Mouse (Mus musculus): ENCODE measurements around the gene Add1.

The Add1 gene

DNA sequence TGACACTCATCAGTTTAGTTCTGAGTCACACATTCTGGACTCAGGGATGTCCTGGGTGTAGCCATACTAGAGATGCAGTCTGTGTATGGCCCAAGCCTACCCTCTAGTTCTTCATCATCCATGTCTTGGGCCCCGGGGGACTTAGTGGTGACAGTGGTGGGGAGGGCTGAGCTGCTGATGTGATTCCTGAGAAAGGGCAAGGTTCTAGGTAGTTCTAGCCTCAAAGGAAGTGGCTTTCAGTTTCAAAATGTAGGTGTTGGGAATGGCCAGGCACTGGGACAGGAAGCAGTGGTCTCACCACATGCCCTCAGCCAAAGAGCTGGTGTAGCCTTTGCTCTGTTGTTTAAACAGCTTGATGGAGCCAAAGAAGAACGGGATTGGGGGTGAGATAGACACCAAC lies 34.3 kb upstream of the Add1 start:
- ChIA-PET POLR2A (interaction anchor here in 3 of 4 experiments (0.8 to 2.6 kb wide), 20 partner anchors 10 to 370 kb away, joined by 3 to 16 read pairs (median 4); partner anchors contain the start of genes Grk4 (in 2 of the 3), Nop14 (in 2 of the 3), Add1 (in 1 of the 3) and Haus3 (in 1 of the 3)), CTCF (interaction anchor here (0.5 to 1.8 kb wide), 44 partner anchors 8 to 1182 kb away, joined by 3 to 15 read pairs (median 4); partner anchors contain the start of genes Grk4 (in 3 of the 4), Mfsd10 (in 2 of the 4), Add1 (in 1 of the 4) and Nop14 (in 1 of the 4))

DNA sequence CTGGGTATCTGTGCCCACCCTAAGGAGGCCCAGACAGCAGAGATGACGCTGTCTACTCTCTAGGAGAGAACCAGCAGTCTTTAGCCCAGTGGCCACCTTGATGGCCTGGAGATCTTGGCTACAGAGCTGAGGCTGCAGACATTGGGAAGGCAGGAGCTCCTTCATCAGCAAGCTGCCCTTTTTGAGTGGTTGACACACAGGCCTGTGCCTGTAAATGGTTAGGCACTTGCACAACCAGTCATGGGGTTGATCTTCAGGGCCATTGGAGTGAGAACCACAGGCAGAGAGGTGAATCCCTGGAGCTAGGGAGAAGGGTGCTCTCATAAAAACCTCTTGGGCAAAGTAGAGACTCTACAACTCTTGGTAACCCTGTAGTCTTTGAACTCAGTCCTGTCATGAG lies 31.3 kb upstream of the Add1 start:
- CTCF ChIA-PET = interaction anchor here in 3 of 4 experiments (0.5 to 2.4 kb wide), 5 partner anchors 92 to 865 kb away, joined by 3 to 8 read pairs (median 5); no protein-coding TSS in a partner anchor

DNA sequence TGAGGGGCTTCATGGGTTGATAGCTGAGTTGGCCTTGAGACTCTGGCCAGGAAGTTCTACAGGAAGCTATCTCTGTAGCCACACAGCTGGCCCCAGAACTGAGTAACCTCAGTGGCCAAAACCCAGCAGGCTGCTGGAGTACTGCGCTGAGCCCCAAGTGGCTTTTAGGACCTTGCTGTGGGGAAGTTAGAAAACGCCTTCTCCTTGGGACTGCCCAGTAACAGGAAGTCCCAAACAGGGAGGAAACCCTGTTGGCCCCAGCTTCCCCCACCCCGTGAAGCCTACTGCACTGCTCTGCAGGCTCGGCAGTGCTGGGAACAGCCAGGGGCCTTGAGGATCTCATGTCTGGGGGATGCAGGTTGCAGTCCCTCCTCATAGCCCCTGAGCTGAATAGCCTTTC lies 30.4 kb upstream of the Add1 start:
- CTCF ChIA-PET = interaction anchor here in 1 of 4 experiments (2.4 kb wide), 1 partner anchor 100 kb away, joined by 8 read pairs; no protein-coding TSS in a partner anchor
- POLR2A ChIA-PET = interaction anchor here in 3 of 4 experiments (0.6 to 2.2 kb wide), 8 partner anchors 28 to 93 kb away, joined by 3 to 10 read pairs (median 4); partner anchors contain the start of genes Mfsd10 (in 2 of the 3), Add1 (in 1 of the 3) and Tnip2 (in 1 of the 3)

More for the DNA sequence above, 31.3 kb upstream of the Add1 start:
- POLR2A ChIA-PET = interaction anchor here in 3 of 4 experiments (0.6 to 2.2 kb wide), 8 partner anchors 8 to 117 kb away, joined by 3 to 8 read pairs (median 6); partner anchors contain the start of genes Mfsd10 (in 3 of the 3), Add1 (in 1 of the 3), Grk4 (in 1 of the 3) and Nop14 (in 1 of the 3)

DNA sequence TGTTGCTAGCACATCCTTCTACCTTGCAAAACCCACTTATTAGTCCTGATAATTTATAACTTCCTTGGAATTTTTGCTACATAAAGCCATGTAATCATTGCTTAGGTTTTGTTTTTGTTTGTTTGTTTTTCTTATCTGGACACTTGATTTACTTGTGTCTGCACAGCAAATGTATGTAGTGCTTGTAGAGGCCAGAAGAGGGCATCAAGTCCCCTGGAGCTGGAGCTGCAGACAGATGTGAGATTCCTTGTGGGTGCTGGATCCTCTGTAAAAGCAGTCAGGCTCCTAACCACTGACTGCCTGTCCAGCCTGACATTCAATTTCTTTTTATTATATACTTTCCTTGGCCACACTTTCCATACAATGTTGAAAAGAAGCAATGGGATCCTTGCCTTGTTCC lies 26.1 kb upstream of the Add1 start:
- ChIA-PET CTCF (interaction anchor here (0.5 to 5.1 kb wide), 36 partner anchors 8 to 1866 kb away, joined by 3 to 46 read pairs (median 4); partner anchors contain the start of genes Grk4 (in 2 of the 4), Nop14 (in 2 of the 4) and Mfsd10 (in 1 of the 4)), POLR2A (interaction anchor here (0.8 to 3.3 kb wide), 15 partner anchors 22 to 360 kb away, joined by 3 to 12 read pairs (median 3); partner anchors contain the start of genes Nop14 (in 4 of the 4), Grk4 (in 3 of the 4), Add1 (in 1 of the 4) and Mfsd10 (in 1 of the 4))

DNA sequence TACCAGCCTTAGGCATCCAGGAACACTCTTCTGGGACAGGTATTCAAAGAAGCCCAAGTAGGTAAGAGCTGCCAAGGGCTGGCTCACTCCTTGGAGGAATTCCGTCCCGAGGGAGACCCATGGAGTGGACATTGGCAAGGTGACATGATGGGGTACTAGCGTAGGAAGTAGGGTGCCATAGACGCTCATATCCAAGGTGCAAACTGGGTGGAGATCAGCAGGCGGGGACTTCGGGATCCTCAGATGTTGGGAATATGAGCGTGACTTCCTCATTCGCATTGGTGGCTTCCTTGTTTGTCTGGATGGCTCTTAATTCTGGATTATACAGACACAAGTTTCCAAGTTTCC lies 24.4 kb upstream of the Add1 start:
- ChIA-PET CTCF (interaction anchor here (0.6 to 5.1 kb wide), 11 partner anchors 10 to 111 kb away, joined by 3 to 46 read pairs (median 5); partner anchors contain the start of genes Grk4 (in 1 of the 4) and Nop14 (in 1 of the 4)), POLR2A (interaction anchor here in 3 of 4 experiments (0.9 to 3.3 kb wide), 7 partner anchors 10 to 111 kb away, joined by 3 to 12 read pairs (median 4); partner anchors contain the start of genes Grk4 (in 3 of the 3), Nop14 (in 2 of the 3) and Mfsd10 (in 1 of the 3))

DNA sequence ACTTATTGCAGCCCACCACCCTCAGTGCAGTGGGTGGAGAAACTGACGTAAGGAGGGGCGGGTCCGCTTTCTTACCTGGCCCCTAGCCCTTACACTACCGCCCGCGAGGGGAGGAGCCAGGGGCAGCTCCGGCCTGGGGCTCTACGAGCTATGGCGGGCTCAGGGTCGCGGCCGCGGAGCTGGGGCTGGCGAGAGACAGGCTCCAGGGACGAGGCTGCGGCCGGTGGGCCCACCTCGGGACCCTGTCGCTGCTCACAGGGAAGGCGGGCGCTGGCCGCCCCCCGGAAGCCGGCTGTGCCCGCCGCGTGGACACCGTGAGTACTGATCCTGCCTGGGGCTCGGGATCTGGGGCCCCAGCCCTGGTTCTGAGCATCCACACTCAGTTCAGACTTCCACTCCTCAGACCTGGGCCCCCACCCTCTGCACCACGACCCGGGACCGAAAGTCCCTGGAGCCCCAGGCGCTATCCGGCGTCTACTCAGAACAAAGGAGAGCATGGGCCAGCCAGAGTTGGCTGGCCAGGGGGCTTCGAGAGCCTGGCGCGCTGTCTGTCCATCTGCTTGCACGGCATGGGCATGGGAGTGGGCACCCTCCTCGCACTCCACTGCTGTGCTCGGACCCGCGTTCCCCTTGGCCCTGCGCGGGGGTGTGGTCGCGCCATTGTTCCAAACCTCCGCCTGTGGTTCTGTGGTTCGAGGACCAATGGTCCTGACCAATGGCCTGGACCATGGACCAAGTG lies 23.8 kb upstream of the Add1 start:
- ChIA-PET CTCF (interaction anchor here (0.6 to 5.1 kb wide), 11 partner anchors 11 to 110 kb away, joined by 3 to 46 read pairs (median 5); partner anchors contain the start of genes Grk4 (in 1 of the 4) and Nop14 (in 1 of the 4)), POLR2A (interaction anchor here in 3 of 4 experiments (1.0 to 3.3 kb wide), 5 partner anchors 33 to 111 kb away, joined by 3 to 12 read pairs (median 6); partner anchors contain the start of genes Grk4 (in 3 of the 3), Nop14 (in 3 of the 3) and Mfsd10 (in 1 of the 3))

DNA sequence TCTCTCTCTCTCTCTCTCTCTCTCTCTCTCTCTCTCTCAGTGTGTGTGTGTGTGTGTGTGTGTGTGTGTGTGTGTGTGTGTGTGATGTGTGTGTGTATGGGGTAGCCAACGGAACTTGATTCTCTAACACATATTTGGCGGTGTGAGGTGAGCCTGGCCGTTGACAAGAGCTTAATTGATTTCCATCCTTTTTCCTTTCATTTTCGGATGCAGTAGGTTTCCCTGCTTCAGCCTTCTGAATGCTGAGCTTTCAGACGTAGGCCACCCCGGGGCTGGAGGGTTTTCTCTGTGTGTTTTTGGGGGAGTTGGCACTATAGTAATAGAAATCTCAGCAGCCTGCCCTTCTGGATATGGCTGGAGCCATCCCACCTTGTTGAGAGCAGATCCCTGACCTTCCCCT lies 23.2 kb upstream of the Add1 start:
- ChIA-PET CTCF (interaction anchor here in 3 of 4 experiments (0.6 to 2.3 kb wide), 4 partner anchors 11 to 958 kb away, joined by 3 to 12 read pairs (median 6); no protein-coding TSS in a partner anchor), POLR2A (interaction anchor here in 3 of 4 experiments (0.6 to 1.6 kb wide), 7 partner anchors 8 to 110 kb away, joined by 3 to 8 read pairs (median 4); partner anchors contain the start of genes Grk4 (in 2 of the 3), Nop14 (in 2 of the 3) and Mfsd10 (in 1 of the 3))

DNA sequence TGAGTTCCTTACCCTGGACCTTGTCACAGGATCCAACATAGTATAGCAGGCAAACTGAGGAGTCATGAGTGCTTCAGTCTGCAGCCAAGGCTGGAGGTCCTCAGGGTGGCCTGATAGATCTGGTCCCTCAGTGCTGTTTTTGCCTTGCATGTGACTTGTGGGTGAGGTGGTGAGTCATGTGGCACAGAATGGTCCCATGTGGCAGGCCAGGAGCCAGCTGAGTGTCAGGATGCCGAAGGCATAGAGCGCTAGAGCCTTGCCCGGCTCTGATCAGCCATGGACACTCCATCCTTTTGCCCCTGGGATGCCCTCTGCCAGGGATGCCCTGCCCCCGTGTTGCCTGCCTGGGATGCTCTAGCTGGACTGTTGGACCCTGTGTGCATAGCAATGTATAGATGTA lies 21.6 kb upstream of the Add1 start:
- CTCF ChIA-PET = interaction anchor here in 1 of 4 experiments (0.9 kb wide), 1 partner anchor 91 kb away, joined by 3 read pairs; no protein-coding TSS in a partner anchor
- POLR2A ChIA-PET = interaction anchor here in 1 of 4 experiments (1.5 kb wide), 1 partner anchor 22 kb away, joined by 5 read pairs; the partner anchor contains the start of gene Add1

DNA sequence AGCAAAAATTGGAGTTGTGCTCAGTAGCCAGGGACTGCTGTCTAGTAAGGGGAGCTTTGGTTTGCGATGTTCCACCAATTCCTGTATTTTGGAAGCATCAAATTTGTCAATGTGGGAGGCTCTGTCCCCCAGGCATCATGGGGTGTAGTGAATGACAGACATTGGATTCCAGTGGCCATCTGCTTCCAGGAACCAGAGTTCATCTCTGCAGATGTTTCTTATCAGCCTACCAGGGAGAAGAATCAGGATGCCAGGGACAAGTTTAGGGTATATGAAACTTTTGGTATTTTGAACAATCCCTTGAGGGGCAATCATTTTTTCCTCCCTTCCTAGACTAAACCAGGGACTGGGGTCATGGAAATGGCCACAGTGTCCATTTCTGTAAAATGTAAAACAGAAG lies 9.6 kb upstream of the Add1 start:
- POLR2A ChIA-PET = interaction anchor here in 2 of 4 experiments (0.8 to 5.2 kb wide), 9 partner anchors 9 to 98 kb away, joined by 3 to 30 read pairs (median 5); partner anchors contain the start of genes Add1 (in 2 of the 2), Grk4 (in 2 of the 2), Nop14 (in 2 of the 2) and Mfsd10 (in 1 of the 2)
- CTCF ChIA-PET = interaction anchor here in 2 of 4 experiments (0.7 to 1.6 kb wide), 3 partner anchors 17 to 96 kb away, joined by 3 read pairs; partner anchors contain the start of gene Nop14 (in 1 of the 2)

DNA sequence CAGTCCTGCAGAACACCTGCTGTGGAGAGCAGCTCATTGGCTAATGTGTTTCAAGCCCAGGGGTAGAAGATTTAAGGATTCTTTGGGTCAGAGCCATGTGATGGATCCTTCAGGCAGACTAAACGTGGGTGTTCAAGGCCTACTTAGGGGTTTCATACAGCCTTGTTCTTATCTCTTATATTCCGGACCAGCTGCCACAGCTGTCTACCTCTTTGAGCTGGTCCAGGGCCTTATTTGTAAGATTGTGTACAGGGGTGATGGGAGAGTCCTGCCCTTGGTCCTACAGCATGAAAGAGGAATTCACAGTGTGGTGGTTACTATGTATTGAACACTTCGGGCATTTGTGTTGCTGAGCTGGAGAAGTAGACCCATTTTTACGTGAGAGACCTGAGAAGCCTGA lies 9.2 kb upstream of the Add1 start:
- POLR2A ChIA-PET = interaction anchor here in 2 of 4 experiments (0.8 to 5.2 kb wide), 9 partner anchors 9 to 98 kb away, joined by 3 to 30 read pairs (median 5); partner anchors contain the start of genes Add1 (in 2 of the 2), Grk4 (in 2 of the 2), Nop14 (in 2 of the 2) and Mfsd10 (in 1 of the 2)
- CTCF ChIA-PET = interaction anchor here in 2 of 4 experiments (1.1 to 1.6 kb wide), 2 partner anchors 18 to 95 kb away, joined by 3 read pairs; partner anchors contain the start of gene Nop14 (in 1 of the 2)

DNA sequence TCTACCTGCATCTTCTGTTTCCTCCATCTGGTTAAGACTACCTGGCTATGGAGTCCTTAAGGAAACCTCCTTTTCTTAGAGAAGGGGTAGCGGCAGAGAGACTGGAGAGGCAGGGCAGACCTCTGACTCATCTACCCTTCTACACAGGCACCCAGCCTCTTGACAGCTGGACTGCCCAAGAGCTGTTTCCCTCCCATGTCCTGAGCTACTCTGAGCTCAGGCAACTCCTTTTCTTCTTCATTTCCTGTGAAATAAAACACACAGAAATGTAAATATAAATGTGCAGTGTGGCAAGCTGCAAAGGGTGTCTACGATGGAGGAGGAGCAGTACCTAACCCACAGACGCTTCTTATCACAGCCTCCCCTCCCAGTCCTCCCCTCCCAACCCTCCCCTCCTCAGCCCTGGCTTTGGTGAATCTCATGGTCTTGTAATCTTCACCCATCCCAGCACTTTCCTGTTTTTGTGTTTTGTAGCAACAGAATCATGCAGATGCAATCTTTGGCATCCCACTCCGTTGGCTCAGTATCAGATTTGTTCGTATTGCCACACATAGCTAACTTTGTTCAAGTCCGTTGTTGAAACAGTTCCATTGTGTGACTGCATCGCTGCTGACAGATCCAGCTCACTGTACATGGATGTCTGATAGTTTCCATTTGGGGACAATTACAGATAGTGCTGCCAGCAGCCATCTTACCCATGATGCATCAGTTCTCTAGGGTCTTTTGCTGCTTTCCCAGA lies 7.8 kb upstream of the Add1 start:
- POLR2A ChIA-PET = interaction anchor here in 3 of 4 experiments (0.6 to 5.2 kb wide), 7 partner anchors 7 to 95 kb away, joined by 3 to 30 read pairs (median 5); partner anchors contain the start of genes Add1 (in 3 of the 3), Grk4 (in 1 of the 3) and Nop14 (in 1 of the 3)
- CTCF ChIA-PET = interaction anchor here in 2 of 4 experiments (0.5 to 0.7 kb wide), 4 partner anchors 52 to 1820 kb away, joined by 3 to 7 read pairs (median 4); partner anchors contain the start of gene Tnip2 (in 1 of the 2)

DNA sequence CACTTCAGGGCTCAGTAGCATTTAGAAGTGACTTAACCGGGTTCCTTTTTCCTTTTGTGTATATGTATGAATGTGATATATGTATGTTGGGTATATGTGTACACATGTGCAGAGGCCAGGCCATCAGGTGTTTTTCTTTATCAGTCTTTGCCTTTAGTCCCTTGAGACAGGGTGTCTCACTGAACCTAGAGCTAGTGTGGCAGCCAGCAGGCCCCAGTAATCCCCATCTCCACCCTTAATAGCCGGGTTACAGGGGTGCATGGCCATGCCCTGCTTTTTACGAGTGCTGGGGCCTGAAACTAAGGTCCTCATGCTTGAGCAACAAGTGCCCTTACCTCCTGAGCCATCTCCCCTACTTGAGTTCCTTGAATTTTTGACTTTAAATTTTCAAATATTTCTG lies 1.9 kb upstream of the Add1 start:
- POLR2A ChIA-PET = interaction anchor here in 2 of 4 experiments (0.5 to 3.4 kb wide), 2 partner anchors 8 to 64 kb away, joined by 3 to 20 read pairs; no protein-coding TSS in a partner anchor
- CTCF ChIA-PET = no interaction called here

DNA sequence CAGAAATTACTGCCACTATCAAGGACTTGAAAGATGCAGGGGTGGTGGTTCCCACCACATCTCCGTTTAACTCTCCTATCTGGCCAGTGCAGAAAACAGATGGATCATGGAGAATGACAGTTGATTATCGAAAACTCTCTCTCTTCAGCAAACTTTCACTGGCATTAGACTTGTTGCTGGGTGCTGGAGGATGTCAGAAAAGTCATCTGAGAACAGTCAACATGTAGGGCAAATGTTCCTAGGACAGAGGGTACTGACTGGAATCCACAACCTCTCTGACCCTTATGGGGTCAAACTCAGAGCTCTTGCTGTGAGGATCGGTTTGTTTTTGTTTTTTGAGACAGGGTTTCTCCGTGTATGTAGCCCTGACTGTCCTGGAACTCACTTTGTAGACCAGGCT lies 896 bp upstream of the Add1 start:
- CTCF ChIA-PET = interaction anchor here in 2 of 4 experiments (0.9 to 1.4 kb wide), 4 partner anchors 34 to 88 kb away, joined by 3 to 5 read pairs (median 4); partner anchors contain the start of genes Grk4 (in 1 of the 2) and Nop14 (in 1 of the 2)
- POLR2A ChIA-PET = interaction anchor here (0.5 to 6.5 kb wide), 43 partner anchors 8 to 1236 kb away, joined by 3 to 40 read pairs (median 6); partner anchors contain the start of genes Grk4 (in 3 of the 4), Mfsd10 (in 3 of the 4), Nop14 (in 3 of the 4) and Tnip2 (in 2 of the 4)

DNA sequence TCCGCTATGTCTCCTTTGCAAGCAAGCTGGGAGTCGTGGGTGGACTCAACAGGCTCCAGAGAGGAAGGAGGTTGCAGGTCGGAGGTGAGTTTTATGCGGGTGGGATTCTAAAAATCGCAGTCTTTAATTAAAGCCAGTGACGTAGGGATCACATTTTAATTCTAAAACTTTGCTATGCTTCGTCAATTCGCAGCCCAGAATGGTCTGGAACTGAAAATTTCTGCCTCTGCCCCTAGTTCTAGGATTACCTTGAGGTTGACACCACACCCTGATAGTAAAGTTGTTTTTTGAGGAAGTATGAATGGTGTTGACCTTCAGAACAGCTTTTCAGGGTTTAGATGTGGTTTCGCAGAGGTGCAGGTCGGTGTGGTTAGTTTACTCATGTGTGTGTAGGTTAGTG lies 1.3 kb downstream of the Add1 start:
- CTCF ChIA-PET = interaction anchor here in 1 of 4 experiments (1.9 kb wide), 1 partner anchor 85 kb away, joined by 6 read pairs; the partner anchor contains the start of genes Grk4 and Nop14
- POLR2A ChIA-PET = interaction anchor here in 3 of 4 experiments (1.0 to 6.5 kb wide), 20 partner anchors 8 to 205 kb away, joined by 3 to 40 read pairs (median 14); partner anchors contain the start of genes Grk4 (in 2 of the 3), Nop14 (in 2 of the 3), Fam193a (in 1 of the 3) and Mfsd10 (in 1 of the 3)

DNA sequence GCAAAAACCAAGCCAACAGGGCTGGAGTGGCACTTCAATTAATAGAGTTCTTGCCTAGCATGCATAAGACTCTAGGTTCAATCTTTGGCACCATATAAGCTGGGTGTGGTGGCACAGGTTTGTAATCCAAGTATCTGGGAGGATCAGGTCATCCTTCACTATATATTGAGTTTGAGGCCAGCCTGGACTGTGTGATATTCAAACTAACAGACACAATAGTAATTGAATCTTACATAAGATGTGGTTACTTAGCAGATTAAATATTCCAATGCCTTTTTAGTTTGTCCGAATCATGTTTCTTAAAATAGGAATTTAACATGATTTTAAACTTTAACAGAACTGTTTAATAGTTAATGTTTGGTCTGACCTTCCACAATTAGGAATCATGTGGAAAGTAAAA lies 2.8 kb downstream of the Add1 start:
- POLR2A ChIA-PET = interaction anchor here in 2 of 4 experiments (1.4 to 6.5 kb wide), 3 partner anchors 12 to 83 kb away, joined by 4 to 40 read pairs (median 22); partner anchors contain the start of genes Grk4 (in 1 of the 2), Nop14 (in 1 of the 2) and Tnip2 (in 1 of the 2)
- CTCF ChIA-PET = no interaction called here

Data from embryonic stem cell, embryonic (primary cell).